Mouse (Mus musculus): ENCODE data around the gene Gm10639.
A peak's percentile ranks its signal among the peaks of the same experiment; 100 is the strongest.
"Not testable (repeated sequence)": the region's sequence is repeated elsewhere in the genome, so short reads cannot be mapped to it uniquely, and the experiment has no call there.

The Gm10639 gene

GRCm38 (mm10) chr9:78348206-78349004, 58.7 kb downstream of the Gm10639 start:
- DNase-seq, result peak; percentile 81 to 89

- peak; percentile 60 to 62 for DNase-seq
Measured at GRCm38 (mm10) chr9:78349141-78349540, 59.4 kb downstream of the Gm10639 start.

- not testable (repeated sequence) for DNase-seq
Measured at GRCm38 (mm10) chr9:78350007-78350406, 60.3 kb downstream of the Gm10639 start.

GRCm38 (mm10) chr9:78351504-78352220, 61.9 kb downstream of the Gm10639 start:
- no peak for DNase-seq
